24 mouse cellular contexts compared by ENCODE assay signal in genomic region chr7:36078089-36078654, GRCm38 (mm10).
DNase-seq lines count a peak whose midpoint lies in the region; ATAC-seq and TF ChIP-seq lines count a peak whose summit lies in the region.
"Had no signal": no experiment of that assay in that cellular context is flagged by ENCODE, and none has a peak within 500 bp of the region (broad histone marks: within the 10 kb centered on the region; RNA-seq: fewer than 3 reads in every experiment).

No protein-coding gene starts in this region.

- no peaks in the 10 kb centered on the region for H3K36me3 ChIP-seq in lung, embryonic 14.5 days (ENCODE audit: insufficient read depth)
- no peaks in the 10 kb centered on the region for H3K36me3 ChIP-seq in forebrain, embryonic 15.5 days
- H3K36me3 ChIP-seq: hindbrain, embryonic 12.5 days; liver, embryonic 12.5 days; midbrain, embryonic 10.5 days had no signal

- no peaks in the 10 kb centered on the region for H3K27me3 ChIP-seq in lung, embryonic 14.5 days (ENCODE audit: insufficient read depth, low read length)
- peaks cover 3% of the 10 kb centered on the region; the same call in 1 of the 2 replicates for H3K27me3 ChIP-seq in forebrain, embryonic 15.5 days
- H3K27me3 ChIP-seq: CH12.LX; hindbrain, embryonic 12.5 days; liver, embryonic 12.5 days had no signal

- WGBS in lung, embryonic 14.5 days, result 45% methylated on average over 11 of the region's 11 CpGs
- 15% methylated on average over 11 of the region's 11 CpGs for WGBS in forebrain, embryonic 15.5 days

- peak; percentile 19; the same call in 1 of the 2 replicates for TF ChIP-seq CTCF in lung, embryonic 14.5 days (IDR thresholded peaks at IDR 0.05; ENCODE audit: low read depth)

- ATAC-seq in lung, embryonic 14.5 days (ENCODE audit: insufficient read depth), result no peak
- ATAC-seq in forebrain, embryonic 15.5 days (replicated peaks), result peak; percentile 54; the same call in 1 of the 2 replicates
- ATAC-seq: intestine, postnatal 0 days; liver, embryonic 12.5 days; liver, postnatal 0 days had no signal

- H3K9me3 ChIP-seq in lung, embryonic 14.5 days (ENCODE audit: low read depth, low read length), result peaks cover 5% of the 10 kb centered on the region; the same call in 1 of the 2 replicates
- H3K9me3 ChIP-seq in forebrain, embryonic 15.5 days, result no peaks in the 10 kb centered on the region
- H3K9me3 ChIP-seq: hindbrain, embryonic 12.5 days had no signal

- no peak overlapping the region for H3K4me2 ChIP-seq in lung, embryonic 14.5 days
- H3K4me2 ChIP-seq in forebrain, embryonic 15.5 days (replicated peaks), result no peak overlapping the region
- H3K4me2 ChIP-seq: heart, embryonic 11.5 days; hindbrain, embryonic 12.5 days; liver, embryonic 12.5 days had no signal

- no peak overlapping the region for H3K4me3 ChIP-seq in lung, embryonic 14.5 days (ENCODE audit: low read depth, low read length)
- H3K4me3 ChIP-seq in forebrain, embryonic 15.5 days, result no peak overlapping the region
- H3K4me3 ChIP-seq: erythroblast, embryonic 14.5 days; hindbrain, embryonic 12.5 days; liver, embryonic 12.5 days; midbrain, embryonic 10.5 days had no signal

- H3K4me1 ChIP-seq in lung, embryonic 14.5 days (ENCODE audit: insufficient read depth), result peaks cover 29% of the 10 kb centered on the region
- H3K4me1 ChIP-seq in forebrain, embryonic 15.5 days, result peaks cover 34% of the 10 kb centered on the region
- H3K4me1 ChIP-seq: liver, embryonic 12.5 days had no signal

- 0 out of 2 replicates have a peak overlapping the region, but pooled peaks have one; percentile 21 for H3K27ac ChIP-seq in lung, embryonic 14.5 days (ENCODE audit: low read depth)
- no peak overlapping the region for H3K27ac ChIP-seq in forebrain, embryonic 15.5 days (replicated peaks)
- H3K27ac ChIP-seq: liver, embryonic 12.5 days; midbrain, embryonic 10.5 days had no signal

- DNase-seq in embryo, embryonic 10.5 days (ENCODE audit: low spot score), result peak; percentile 7
- no peak for DNase-seq in embryo, embryonic 10 days (ENCODE audit: low spot score)
- DNase-seq in lung, embryonic 14.5 days, result peak; percentile 62
- no peak for DNase-seq in lung, postnatal 25 days (ENCODE audit: low spot score)
- peak; percentile 11 for DNase-seq in Muller cell, postnatal 12 days (ENCODE audit: inconsistent ontology term)
- no peak for DNase-seq in adrenal gland, postnatal 4 days (ENCODE audit: low spot score in 2 of 2)
- DNase-seq in right cerebral cortex, adult 2 months (ENCODE audit: low spot score in 2 of 2), result no peak
- DNase-seq: adrenal gland, adult 8-10 months; cerebellum, adult 11-12 months; cerebellum, adult 9-11 months; gastrocnemius, postnatal 25 days; heart, postnatal 36 days; left cerebral cortex, postnatal 4 days; liver, postnatal 0 days; lung, postnatal 14 days; right cerebral cortex, postnatal 14 days had no signal

- no peak overlapping the region for H3K9ac ChIP-seq in lung, embryonic 14.5 days
- no peak overlapping the region for H3K9ac ChIP-seq in forebrain, embryonic 15.5 days (replicated peaks)
- H3K9ac ChIP-seq: hindbrain, embryonic 12.5 days; liver, embryonic 12.5 days; liver, postnatal 0 days had no signal

Comparison
In these comparisons a context has a peak if more than half of its experiments do, and no peak if none do; other contexts are left out.
1. DNase-seq: peak in embryo, embryonic 10.5 days (single experiment), lung, embryonic 14.5 days (single experiment) and Muller cell, postnatal 12 days (single experiment); none in embryo, embryonic 10 days (single experiment), lung, postnatal 25 days (single experiment), adrenal gland, postnatal 4 days (0 of 2) and right cerebral cortex, adult 2 months (0 of 2).